Mouse (Mus musculus) embryo, embryonic 11.5 days (tissue): Measurements from ENCODE around the gene Irf2bp1.
A peak's percentile ranks its signal among the peaks of the same experiment; 100 is the strongest.

Experiments used
- DNase-seq: peaks from one replicate; pipeline ENCODE4 v3.0.0-alpha.2; 2012; ENCODE audit warnings: low read depth, low spot score

Gene Irf2bp1

DNA sequence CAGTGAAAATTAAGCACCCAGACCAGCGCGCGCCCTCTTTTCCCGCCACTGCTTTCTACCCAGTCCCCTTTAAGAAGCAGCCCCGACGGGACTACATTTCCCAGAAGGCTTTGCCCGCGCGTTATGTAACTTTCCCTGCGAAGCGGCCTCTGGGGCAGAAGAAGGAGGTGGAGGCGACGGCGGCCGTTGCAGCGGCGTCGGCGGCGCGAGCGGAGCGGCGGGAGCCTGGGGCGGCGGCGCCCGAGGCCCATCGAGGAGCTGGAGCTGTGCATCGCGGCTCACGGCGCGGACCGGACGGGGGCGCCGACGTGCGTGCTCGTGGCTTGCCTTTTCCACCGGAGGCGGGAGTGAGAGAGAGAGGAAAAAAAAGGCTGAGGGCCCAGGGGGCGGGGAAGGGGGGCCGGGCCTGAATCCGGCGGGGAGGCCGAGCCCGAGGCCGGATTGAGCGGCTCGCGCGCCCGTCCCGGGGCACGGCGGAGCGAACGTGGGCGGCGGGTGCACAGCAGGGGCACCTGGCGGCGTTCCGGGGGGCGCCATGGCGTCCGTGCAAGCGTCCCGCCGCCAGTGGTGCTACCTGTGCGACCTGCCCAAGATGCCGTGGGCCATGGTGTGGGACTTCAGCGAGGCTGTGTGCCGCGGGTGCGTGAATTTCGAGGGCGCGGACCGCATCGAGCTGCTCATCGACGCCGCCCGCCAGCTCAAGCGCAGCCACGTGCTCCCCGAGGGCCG lies at the start of gene Irf2bp1:
Irf2bp1 (plus strand) TSS at position 143 of the 729 bp plus-strand sequence.
- peak; percentile 85 for DNase-seq

DNA sequence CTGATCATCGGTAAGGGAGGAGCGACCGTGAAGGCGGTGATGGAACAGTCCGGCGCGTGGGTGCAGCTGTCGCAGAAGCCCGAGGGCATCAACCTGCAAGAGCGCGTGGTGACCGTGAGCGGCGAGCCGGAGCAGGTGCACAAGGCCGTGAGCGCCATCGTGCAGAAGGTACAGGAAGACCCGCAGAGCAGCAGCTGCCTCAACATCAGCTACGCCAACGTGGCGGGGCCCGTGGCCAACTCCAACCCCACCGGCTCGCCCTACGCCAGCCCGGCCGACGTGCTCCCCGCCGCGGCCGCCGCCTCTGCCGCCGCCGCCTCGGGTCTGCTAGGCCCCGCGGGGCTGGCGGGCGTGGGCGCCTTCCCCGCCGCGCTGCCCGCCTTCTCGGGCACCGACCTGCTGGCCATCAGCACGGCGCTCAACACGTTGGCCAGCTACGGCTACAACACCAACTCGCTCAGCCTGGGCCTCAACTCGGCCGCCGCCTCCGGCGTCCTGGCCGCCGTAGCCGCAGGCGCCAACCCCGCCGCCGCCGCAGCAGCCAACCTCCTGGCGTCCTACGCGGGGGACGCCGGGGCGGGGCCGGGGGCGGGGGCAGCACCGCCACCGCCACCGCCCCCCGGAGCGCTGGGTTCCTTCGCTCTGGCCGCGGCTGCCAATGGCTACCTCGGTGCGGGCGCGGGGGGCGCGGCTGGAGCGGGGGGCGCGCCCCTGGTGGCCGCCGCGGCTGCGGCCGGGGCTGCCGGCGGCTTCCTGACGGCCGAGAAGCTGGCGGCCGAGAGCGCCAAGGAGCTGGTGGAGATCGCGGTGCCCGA lies 46.1 kb upstream of the Irf2bp1 start:
- DNase-seq, result no peak

DNA sequence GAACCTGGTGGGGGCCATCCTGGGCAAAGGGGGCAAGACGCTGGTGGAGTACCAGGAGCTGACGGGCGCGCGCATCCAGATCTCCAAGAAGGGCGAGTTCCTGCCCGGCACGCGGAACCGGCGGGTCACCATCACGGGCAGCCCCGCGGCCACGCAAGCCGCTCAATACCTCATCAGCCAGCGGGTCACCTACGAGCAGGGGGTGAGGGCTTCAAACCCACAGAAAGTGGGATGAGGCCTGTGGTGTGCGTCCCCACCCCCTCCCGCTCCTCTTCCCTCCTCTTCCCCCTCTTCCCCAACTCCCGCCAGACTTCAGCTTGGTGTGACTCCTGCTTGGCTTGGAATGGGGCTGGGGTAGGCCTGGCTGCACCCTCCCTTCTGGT lies 45.5 kb upstream of the Irf2bp1 start:
- no peak for DNase-seq

DNA sequence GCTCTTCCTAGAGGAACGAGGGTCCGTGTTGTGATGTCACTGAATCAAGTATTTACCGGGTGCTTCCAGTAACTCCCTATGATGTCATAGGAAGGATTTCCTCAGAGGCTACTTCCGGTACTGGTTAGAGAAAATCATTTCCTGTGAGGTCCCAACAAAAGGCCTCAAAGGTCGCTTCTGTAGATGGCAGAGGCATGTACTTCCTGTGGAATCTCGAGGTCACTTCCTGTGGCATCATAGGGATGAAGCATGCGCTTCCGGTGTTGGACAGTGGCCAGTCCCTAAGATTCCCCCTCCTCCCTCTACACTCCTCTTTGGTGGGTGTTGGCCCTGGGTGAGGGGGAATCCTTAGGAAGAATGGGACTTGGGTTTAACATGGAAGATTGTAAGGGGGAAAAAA lies 44.4 kb upstream of the Irf2bp1 start:
- DNase-seq, result no peak

DNA sequence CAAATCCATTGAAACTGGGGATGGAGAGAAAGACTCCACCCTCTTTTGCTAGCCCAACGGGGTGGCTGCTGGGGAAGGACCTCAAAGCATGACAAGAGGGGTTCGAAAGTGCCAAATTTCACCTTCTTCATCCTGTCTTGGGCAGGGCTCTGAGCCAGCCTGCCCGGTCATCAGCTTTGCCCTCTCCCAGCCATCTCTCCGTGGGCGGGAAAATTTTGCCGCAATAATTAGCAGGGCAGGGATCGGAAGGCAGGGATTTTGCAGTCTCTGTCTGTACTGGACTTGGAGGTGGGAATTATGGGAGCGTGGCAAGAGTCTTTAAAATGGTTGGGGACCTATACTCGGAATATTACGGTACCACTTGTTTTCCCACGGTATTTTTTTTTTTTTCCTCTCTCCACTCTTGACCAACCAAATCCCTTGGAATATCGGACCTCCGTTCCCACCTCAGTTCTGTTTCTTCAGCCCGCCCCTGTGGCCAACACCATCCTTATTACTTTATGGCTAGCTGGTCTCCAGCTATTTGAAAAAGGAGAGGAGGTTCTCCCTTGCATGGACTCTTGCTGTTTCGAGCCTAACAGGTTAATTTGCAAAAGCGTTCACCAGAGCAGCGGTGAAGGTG lies 41.6 kb upstream of the Irf2bp1 start:
- DNase-seq, result no peak

DNA sequence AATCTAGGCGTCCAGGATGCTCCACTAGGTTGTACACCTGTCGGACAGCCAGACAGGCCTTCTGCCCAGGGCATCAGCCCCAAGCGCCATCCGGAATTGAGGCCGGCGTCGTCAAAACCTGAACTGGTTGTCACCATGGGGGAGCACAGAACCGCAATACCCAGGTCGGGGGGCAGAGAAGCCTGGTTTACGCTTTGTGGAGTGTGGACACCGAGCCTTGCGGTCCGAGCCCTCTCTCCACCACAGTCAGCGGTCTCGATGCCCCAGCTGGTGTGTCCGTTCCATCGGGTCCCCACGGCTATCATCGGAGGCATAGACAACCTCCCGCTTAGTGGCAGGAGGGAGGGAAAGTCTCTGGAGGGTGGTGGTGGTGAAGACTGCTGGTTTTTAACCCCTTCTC lies 41.0 kb upstream of the Irf2bp1 start:
- no peak for DNase-seq

DNA sequence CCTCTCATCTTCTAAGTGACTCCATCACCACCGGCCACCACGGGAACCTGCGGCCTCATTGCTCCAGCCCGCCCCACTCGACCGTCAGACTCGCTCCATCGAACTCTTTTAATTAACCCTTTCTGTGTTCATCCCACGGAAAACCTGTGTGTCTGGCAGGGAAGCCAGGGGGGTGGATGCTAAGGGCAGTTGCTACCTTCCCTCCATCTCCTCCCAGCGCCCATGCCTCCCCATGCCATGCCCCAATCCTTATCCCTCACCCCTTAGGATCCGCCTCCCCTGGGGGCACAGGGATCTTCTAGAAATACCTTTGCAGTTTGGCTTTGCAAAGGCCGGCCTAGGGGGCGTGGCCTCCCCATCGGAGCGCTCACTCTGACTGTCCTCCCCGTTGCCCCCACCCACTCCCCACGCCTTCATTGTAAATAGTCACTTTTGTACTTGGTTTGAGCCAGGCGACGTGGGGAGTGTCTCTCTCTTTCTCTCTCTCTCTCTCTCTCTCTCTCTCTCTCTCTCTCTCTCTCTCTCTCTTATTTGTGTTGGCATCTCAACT lies 40.5 kb upstream of the Irf2bp1 start:
- no peak for DNase-seq

DNA sequence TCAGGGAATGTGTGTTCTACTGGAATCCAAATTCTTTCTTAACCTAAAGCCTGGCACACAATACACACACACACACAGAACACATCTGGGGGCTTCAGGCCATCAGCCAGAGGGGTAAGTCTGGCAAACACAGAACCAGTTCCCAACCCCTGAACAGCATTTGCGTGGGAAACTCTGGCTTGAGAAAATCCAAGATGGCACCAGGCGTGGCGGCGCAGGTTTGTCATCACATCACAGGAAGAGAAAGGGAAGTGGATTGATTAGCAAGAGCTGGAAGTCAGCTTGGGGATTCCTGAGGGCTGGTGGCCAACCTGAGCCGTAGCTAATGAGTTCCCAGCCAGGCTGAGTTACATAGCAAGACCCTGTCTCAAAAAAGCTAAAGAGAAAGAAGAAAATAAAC lies 38.5 kb upstream of the Irf2bp1 start:
- no peak for DNase-seq

DNA sequence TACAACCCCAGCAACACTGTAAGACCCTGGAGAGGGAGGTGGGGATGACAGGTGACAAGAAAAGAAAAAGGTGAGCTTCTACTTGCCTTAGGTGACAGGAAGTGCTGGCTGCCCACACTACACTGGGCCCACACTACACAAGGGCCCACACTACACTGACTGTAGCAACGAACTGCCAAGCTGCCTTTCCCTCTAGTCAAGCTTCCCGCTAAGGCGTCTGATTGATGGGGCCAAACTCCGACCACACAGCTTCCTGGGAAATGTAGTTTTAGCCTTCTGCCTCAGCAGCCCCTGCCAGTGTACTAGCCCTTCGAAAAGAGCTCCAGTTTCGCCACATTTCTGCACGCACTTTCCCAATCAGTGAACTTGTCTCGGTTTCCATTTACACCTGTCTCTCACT lies 36.2 kb upstream of the Irf2bp1 start:
- no peak for DNase-seq

DNA sequence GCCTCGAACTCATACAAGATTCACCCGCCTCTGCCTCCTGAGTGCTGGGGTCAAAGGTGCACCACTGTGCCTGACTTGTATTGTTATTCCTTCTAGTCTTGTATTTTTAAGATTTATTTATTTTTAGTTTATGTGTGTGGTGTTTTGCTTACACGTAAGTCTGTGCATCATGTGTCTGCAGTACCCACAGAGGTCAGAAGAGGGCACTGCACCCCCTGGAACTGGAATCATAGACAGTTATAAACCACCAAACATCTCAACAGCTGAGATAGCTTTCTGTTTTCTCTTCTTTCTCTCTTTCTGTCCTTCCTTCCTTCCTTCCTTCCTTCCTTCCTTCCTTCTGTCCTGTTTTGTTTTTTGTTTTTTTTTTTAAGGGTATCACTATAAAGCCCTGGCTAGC lies 32.9 kb upstream of the Irf2bp1 start:
- DNase-seq, result no peak

DNA sequence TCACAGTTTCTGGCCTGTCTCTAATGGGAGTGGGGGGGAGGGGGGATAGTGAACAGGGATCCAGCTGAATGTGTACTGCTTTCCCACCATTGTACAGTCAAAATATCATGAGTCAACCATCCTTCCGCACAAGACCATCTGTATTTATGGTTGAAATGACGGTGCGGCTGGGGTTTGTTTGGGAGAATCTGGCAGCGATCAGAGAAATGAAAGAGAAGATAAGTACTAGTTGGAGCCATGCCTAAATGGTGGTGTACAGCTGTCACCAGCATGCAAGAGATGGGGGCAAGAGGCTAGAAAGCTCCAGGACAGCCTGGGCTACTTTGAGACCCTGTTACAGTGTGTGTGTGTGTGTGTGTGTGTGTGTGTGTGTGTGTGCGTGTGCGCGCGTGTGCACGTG lies 25.5 kb upstream of the Irf2bp1 start:
- no peak for DNase-seq

DNA sequence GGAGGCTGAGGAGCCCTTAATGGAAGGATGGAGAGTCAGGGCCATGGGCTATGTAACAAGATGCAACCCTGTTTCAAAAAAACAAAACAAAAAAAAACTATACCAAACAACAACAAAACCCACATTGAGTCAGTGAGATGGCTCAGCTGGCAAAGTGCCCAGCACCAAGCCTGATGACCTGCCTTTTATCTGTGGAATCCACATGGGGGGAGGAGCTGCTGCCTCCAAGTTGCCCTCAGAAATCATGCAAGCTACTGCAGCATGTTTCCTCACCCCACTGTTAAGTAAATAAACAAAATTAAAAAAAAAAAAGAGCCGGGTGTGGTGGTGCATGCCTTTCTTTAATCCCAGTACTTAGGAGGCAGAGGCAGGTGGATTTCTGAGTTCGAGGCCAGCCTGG lies 17.3 kb upstream of the Irf2bp1 start:
- no peak for DNase-seq

DNA sequence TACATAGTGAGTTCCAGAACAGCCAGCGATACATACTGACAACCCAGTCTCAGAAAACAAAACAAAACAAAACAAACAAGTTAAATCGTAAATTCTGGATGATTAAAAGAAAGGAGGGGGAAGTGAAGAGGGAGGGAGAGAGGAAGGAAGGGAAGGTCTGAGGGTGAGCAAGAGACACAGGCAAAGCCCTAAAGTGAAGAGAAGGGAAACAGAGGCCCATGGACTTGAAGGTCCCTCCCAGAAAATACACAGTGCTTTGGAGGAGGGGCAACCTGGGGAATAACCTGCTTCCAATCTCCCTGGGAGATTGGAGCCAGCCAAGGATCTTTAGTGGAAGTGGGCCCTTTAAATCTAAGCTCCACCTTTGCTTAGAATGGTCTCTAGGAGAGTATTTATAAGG lies 16.7 kb upstream of the Irf2bp1 start, which contains the start of gene Nanos2:
Nanos2 (plus strand) TSS at position 301 of the 400 bp plus-strand sequence.
- DNase-seq, result no peak

DNA sequence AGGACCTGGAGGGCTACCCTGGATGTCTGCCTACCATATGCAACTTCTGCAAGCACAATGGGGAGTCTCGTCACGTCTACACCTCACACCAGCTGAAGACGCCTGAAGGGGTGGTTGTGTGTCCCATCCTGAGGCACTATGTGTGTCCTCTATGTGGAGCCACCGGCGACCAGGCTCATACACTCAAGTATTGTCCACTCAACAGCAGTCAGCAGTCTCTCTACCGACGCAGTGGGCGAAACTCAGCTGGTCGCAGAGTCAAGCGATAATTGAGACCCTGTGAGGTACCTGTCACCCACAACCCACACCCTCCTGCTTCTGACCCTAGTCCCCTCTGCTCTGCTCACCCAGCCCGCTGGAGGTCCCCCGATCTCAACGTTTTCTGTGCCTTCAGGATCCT lies 16.1 kb upstream of the Irf2bp1 start:
- no peak for DNase-seq

DNA sequence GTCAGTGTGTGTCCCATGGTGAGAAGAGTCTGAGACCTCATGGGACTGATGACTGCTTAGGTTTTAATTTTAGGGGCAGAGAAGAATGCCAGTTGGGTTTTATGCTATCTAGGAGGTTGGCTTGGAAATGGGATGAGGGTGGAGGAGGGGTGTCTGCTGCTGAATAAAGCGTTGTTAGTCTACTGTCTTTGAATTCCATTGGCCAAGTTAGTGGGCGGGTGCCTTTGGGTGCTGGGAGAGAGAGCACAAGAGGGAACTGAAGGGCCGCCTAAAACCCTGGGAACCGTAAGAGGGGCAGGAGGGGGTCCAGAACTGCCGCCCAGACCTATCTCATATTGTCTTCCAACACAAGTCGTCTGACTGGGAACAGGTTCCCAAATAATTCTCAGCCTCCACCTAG lies 15.1 kb upstream of the Irf2bp1 start:
- no peak for DNase-seq

DNA sequence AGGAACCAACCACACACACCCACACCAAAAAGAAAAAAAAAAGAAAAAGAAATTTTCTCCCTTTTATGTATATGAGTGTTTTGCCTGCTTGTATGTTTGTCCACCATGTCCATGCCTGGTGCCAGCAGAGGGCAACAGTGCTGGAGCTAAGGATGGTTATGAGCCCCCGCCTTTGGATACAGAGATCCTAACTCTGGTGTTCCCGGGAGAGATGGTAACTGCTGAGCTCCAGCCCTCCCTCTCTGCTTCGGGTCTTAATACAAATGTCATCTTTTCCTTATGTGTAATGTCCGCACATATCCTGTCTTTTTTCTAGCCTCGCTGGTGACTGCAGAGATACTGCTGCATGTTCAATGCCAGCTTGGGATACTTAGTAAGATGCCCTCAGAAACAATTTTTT lies 13.8 kb upstream of the Irf2bp1 start:
- DNase-seq, result no peak

DNA sequence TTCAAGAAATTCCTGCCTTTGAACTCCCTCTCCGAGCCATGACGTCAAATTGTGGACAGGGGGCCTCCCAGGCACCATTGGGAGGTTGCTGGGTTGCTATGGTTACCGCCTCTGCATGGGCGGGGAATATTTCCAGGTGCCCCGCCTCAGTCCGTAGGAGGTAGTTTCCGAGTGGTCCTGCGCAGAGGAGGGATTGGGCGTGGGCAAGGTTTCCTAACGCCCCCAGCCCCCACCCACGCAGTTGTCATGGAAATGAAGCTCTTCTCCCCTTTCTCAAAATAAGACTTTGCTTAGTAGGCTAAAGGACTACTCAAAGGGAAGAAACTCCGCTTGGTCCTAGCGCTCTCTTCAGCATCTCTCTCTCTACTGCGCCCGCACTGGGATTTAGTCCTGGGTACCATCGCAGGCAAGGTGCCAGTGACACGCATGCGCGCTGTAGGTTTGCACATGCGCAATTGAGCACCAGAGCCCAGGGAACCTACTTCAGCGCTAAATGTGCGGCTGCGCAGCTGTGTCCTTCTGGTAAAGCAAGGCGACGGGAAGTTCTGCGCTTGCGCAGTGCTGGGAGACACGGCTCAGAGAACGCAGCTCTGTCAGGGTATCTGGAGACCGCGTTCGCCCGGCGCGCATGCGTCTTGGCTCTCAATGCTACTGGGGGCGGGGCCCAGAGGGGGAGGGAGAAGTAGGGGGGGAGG lies 13.1 kb upstream of the Irf2bp1 start, which contains the start of gene Mypop:
Mypop (plus strand) TSS at position 645 of the 695 bp plus-strand sequence.
- peak; percentile 100 for DNase-seq

DNA sequence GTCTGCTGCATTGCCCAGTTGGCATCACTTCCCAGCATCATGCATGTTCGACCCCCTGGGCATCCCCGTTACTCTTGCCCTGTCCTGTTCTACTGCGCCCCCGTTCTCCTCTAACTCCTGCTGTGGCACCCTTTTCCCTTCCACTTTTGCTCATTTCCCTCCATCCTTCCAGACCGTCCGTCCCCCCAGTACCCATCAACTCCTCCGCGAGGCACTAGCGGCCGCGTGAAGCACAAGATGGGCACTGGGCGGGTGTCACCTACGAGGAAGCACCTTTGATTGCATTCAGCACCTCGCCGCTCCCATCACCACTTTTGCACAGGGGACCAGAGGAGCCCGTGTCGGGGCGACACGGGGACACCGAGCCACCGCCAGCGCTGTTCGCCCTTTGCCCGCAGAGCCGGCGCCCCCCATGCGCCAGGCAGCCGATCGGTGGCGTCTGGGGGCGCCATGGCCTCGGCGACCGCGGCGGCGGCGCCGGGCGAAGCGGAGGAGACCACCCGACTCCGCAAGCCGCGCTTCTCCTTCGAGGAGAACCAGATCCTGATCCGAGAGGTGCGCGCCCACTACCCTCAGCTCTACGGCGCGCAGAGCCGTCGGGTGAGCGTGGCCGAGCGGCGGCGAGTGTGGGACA lies 12.1 kb upstream of the Irf2bp1 start:
- no peak for DNase-seq

DNA sequence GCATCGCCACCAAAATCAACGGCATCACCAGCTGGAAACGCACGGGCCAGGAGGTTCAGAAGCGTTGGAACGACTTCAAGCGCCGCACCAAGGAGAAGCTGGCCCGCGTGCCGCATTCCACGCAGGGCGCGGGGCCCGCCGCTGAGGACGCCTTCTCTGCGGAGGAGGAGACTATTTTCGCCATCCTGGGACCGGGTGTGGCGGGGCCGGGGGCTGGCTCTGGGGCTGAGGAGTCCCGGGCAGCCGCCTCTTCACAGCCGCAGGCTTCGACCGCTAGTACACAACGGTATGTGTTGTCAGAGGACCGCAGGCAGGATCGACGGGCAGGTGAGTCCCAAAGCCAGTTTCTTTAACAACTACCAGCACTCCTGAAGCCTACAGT lies 11.6 kb upstream of the Irf2bp1 start:
- DNase-seq, result no peak

DNA sequence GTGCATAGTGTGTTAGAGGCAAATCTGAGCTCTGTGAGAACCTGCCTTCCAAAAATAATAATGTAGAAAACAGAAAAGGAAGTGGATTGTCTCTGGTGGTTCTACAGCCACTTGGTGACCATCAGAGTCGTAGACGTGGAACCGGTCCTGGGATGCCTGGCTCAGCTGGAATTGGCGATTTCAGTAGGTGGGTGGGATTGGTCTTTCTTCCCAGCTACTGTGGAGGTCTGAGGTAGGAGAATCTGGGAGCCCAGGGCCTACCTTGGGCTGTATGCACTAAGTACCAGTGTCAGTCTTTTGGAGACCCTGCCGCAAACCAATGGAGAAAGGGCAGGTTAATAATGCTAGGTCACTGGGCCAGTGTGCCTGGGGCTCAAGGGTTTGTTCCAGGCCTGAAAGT lies 10.8 kb upstream of the Irf2bp1 start:
- DNase-seq, result no peak

DNA sequence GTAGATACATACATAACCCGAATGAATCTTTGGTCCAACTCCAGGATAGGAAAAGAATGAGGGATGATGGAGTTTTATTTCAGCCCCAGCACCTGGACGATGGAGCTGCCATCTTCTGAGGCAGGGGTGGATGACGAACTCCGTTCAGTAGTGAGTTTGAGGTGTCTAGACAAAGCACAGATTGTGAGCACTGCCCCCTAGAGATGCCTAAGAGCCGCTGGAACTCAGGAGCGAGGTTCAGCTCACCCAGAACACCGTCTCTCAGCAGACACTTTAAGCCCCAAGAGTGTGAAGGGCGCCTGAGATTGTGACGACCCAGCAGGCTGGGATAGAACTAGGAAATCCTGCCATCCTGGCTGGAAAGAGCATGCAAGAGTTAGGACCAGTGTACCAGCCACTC lies 5.0 kb upstream of the Irf2bp1 start:
- no peak for DNase-seq
